Mouse (Mus musculus) megakaryocyte progenitor cell, adult 5-6 weeks (primary cell): ENCODE measurements at regions not wholly inside any gene's neighbourhood (a gene's known extent, or its start where the extent isn't known, plus 50 kb on each side); places are given as distances from the start of the nearest gene placed in this dataset.
A peak's percentile ranks its signal among the peaks of the same experiment; 100 is the strongest.

Experiments used
- ATAC-seq: replicated peaks from 2 replicates; pipeline ENCODE4 v1.8.0; 2016; ENCODE audit warnings: mild to moderate bottlenecking, moderate TSS enrichment, inconsistent platforms; ENCODE audit not compliant: poor library complexity

DNA sequence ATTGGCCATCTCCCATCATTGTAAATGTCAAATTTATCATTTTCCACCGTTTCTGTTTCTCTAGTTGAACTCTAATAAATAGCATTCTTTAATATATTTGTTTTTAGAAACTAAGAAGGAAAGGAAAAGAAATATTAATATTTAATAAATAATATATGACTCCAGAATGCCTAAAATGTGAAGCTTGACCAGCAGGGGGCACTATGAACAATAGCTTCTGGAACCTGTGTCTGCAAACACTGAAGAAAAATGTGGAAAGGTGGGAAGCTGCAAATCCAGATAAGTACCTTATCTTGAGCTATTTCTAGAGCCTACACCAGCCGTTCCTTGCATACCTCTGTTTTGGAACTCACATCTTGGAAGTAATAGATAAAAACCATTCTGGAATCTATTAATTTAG, 493.7 kb upstream of the Lingo2 start:
- no peak for ATAC-seq

DNA sequence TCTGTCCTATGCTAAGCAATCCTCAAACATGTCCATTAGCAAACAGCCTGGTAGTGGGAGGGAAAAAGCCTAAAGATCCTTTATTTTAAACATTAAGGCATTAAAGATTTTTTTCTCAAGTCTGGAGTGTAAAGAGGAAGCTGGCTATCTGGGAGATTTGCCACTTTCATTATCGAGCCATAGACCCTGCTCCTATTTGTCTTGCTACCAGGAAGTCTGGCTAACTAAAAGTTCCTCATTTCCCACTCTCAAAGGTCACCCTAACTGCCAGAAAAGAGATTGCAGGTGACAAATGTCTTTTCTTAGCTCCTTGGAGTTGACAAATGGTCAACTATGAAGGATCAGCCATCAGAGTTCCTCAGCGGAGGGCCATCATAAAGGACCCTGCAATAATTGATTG, 461.2 kb upstream of the Lingo2 start:
- peak; percentile 98 for ATAC-seq

DNA sequence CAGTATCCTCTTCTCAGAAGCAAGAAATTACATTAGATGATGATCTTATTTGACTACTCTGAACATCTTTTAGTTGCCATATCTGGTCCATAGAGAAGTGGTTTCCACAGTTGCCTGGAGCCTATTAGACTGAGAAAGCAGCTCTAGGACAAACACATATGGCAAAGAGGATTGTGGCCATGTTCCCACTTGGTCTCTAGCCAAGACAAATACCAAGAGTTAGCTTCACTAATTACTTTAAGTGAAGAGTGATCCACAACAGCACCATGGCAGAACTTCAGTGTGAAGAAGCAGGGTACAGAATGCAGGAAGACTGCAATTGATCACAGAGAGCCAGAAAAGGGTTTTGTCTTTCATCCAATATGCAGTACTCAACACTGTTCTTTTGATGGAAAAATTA, 436.6 kb upstream of the Lingo2 start:
- no peak for ATAC-seq

DNA sequence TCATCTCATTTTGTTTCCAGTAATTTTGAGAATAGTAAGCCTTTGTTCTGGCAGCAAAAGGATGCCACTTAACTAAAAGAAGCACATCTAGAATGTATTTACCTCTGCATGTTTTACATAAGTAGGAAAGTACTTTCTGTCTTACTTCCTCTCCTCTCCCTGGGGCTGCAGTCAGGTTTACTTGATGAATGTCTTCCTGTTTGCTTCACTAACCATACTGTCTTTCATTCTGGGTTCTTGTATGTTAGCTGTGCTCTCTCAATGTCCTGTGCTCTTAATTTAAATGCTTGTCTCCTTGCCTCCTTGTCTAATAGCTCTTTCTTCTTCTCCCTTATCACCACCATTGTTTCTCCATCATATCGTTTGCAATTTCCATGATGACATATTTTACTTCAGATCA, 435.3 kb upstream of the Lingo2 start:
- ATAC-seq = peak; percentile 68

DNA sequence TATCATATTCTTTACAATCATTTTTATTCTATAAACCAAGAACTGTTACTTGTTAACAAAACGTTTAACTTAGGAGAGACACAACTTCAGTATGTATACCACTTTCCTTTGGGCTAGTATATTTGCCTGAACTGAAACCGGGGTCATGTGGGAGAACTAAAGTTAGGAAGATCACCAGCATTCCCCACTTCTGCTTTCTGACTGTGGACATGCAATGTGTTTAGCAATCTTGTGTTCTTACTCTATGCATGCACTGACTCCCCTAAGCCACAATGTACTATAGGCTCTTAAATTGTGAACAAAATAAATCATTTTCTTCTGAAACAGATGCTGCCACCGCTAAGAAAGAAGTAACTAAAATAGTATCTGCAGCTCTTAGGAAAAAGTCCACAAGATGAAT, 412.7 kb upstream of the Lingo2 start:
- peak; percentile 77 for ATAC-seq

DNA sequence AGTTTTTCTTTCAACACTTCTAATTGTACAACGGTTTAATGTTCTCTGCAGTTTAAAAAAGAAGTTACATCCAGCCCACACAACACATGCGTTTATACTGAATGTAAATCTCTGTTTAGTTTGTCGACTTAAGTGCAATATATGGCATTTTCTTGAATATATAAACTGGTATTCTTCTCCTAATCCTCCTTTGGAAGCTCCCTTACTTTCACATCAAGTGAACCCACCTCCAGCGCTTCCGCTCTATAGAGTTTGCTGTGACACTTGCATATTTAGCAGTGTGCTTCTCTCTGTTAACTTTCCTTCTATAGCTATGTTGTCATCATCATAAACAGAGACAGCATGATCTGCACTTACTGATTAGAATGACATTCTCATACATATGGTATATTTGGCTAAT, 409.7 kb upstream of the Lingo2 start:
- ATAC-seq = no peak

DNA sequence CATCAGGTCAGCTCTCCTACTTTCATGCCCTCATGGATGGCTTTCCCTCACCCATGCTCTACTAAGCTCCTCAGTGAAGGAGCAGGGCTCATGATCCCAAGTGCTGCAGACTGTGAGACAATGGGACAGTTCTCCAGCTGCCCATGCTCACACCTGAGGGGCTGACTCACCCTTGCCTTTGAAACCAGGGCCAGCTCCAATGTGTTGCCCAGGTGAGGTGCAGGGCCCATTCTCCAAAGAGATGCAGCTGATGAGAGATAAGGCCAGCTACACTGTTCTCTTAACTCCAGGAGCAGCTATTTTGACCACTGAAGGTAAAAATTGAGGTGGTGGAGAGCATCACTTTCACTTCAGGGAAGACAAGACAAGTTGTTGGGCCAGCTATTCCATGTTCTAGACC, 386.8 kb upstream of the Lingo2 start:
- ATAC-seq = no peak
